Comparison of ENCODE assay signal across 8 mouse cellular contexts in the genomic region with DNA sequence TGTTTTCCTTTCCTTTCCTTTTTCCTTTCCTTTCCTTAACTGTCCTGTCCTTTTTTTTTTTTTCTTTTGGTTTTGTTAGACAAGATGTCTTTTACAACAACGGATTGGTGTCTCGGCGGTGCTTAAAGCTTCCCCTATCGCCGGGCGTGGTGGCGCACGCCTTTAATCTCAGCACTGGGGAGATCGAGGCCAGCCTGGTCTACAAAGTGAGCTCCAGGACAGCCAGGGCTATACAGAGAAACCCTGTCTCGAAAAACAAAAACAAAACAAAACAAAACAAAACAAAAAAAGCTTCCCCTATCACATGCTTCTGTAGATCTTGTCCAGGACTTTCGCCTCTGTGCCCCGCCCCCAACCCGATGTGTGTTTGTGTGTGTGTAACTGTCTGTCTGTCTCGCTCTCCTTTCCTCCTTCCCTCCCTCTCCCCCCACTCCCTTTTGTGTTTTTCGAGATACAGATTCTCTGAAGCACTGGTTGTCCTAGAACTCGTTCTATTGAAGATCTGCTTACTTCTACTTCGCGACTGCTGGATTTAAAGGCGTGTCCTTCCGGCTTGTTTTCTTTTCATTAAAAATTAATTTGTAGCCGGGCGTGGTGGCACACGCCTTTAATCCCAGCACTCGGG. TPM values are rescaled to one million over a fixed set of nuclear protein-coding genes. Genes with fewer than 3 reads are reported as not detected.
DNase-seq lines count a peak whose midpoint lies in the region; ATAC-seq and TF ChIP-seq lines count a peak whose summit lies in the region.

No protein-coding gene starts in this region.

- no peaks in the 10 kb centered on the region for H3K9me3 ChIP-seq in forebrain, embryonic 11.5 days (ENCODE audit: control insufficient read depth, low read length)

- no peak overlapping the region for H3K27ac ChIP-seq in forebrain, embryonic 11.5 days (ENCODE audit: low read depth, low read length)
- peak overlapping the region; percentile 70 for H3K27ac ChIP-seq in liver, adult 2 months (replicated peaks; ENCODE audit: insufficient read depth, low read depth, low read length)

- DNase-seq in embryo, embryonic 11 days, result peak; percentile 41
- no peak for DNase-seq in embryo, embryonic 10 days (ENCODE audit: low spot score)
- DNase-seq in forebrain, embryonic 11.5 days (ENCODE audit: low spot score), result no peak
- DNase-seq in liver, adult 2 months (ENCODE audit: extremely low read depth, low read depth, low spot score), result peak; percentile 46
- peak; percentile 45 for DNase-seq in splenic B cell, adult 2 months (ENCODE audit: low read depth, low spot score)
- no peak for DNase-seq in urinary bladder, postnatal 4 days (ENCODE audit: low spot score in 2 of 2)
- DNase-seq in urinary bladder, postnatal 14 days (ENCODE audit: low spot score), result no peak

- H3K4me1 ChIP-seq in forebrain, embryonic 11.5 days (replicated peaks; ENCODE audit: control insufficient read depth, insufficient read depth, low read length), result no peaks in the 10 kb centered on the region
- H3K4me1 ChIP-seq in liver, adult 2 months (ENCODE audit: control insufficient read depth, insufficient read depth, low read length), result peaks cover 1% of the 10 kb centered on the region; the same call in 1 of the 2 replicates

- WGBS in forebrain, embryonic 11.5 days, result 6% methylated on average over 24 of the region's 24 CpGs
- 1% methylated on average over 24 of the region's 24 CpGs for WGBS in liver, adult 2 months

- no peaks in the 10 kb centered on the region; the same call in 1 of the 2 replicates for H3K36me3 ChIP-seq in forebrain, embryonic 11.5 days (ENCODE audit: control insufficient read depth, insufficient read depth, low read length)
- H3K36me3 ChIP-seq in liver, adult 2 months (ENCODE audit: control insufficient read depth, insufficient read depth, low read length), result no peaks in the 10 kb centered on the region
- H3K36me3 ChIP-seq in splenic B cell, adult 2 months (ENCODE audit: control insufficient read depth, insufficient read depth, low read length, poor library complexity, severe bottlenecking), result no peaks in the 10 kb centered on the region; the same call in 1 of the 2 replicates

- H3K27me3 ChIP-seq in forebrain, embryonic 11.5 days (ENCODE audit: control insufficient read depth, insufficient read depth, low read length), result no peaks in the 10 kb centered on the region
- H3K27me3 ChIP-seq in liver, adult 2 months (ENCODE audit: control insufficient read depth, insufficient read depth, low read length), result no peaks in the 10 kb centered on the region
- no peaks in the 10 kb centered on the region for H3K27me3 ChIP-seq in splenic B cell, adult 2 months (ENCODE audit: control insufficient read depth, insufficient read depth, low read length, poor library complexity, severe bottlenecking)

- no peak for TF ChIP-seq CTCF in liver, adult 2 months (IDR thresholded peaks at IDR 0.05; ENCODE audit: low read depth, low read length)

- H3K4me2 ChIP-seq in forebrain, embryonic 11.5 days (ENCODE audit: low read depth, low read length, severe bottlenecking), result peak overlapping the region; percentile 71

- ATAC-seq in CD4-positive, CD25-positive, alpha-beta regulatory T cell, adult 4 months, result peak; percentile 23
- ATAC-seq in forebrain, embryonic 11.5 days (replicated peaks; ENCODE audit: low FRiP score), result peak; percentile 64

- peak overlapping the region; percentile 45 for H3K4me3 ChIP-seq in forebrain, embryonic 11.5 days (ENCODE audit: low read depth, low read length)
- H3K4me3 ChIP-seq in liver, adult 2 months (ENCODE audit: insufficient read depth, low read depth, low read length), result peak overlapping the region; percentile 71

- H3K9ac ChIP-seq in forebrain, embryonic 11.5 days (ENCODE audit: low read length), result peak overlapping the region; percentile 50
- peak overlapping the region; percentile 65 for H3K9ac ChIP-seq in liver, adult 2 months (ENCODE audit: low read depth, low read length)

- TF ChIP-seq POLR2A in liver, adult 2 months (IDR thresholded peaks at IDR 0.05; ENCODE audit: extremely low read depth, insufficient read depth, low read length), result no peak

- no peaks in the 10 kb centered on the region for H3K79me2 ChIP-seq in liver, adult 2 months (ENCODE audit: control insufficient read depth, insufficient read depth, low read length)

RNA-seq across cellular contexts. Expression of a gene that starts 0.5 kb away (rescaled TPM):
- 10 to 100 TPM; 38.1 to 71.3 TPM for polyA plus RNA-seq in CD4-positive, CD25-positive, alpha-beta regulatory T cell, adult 4 months (2017; shearing (Covaris generic))
- polyA plus RNA-seq in forebrain, embryonic 11.5 days (2014; fragmentation: Nextera tagmentation; extraction: Ambion mirVana), result 111 and 127 TPM in 2 replicates
- total RNA-seq in liver, adult 2 months (2014; rRNA removed), result 14.2 and 17.8 TPM in 2 replicates
- polyA plus RNA-seq in liver, adult 2 months (2012; rRNA removed), result 29.4 and 37.9 TPM in 2 replicates

RNA-seq across cellular contexts. Expression of a gene that starts 9.9 kb away (rescaled TPM):
- polyA plus RNA-seq in CD4-positive, CD25-positive, alpha-beta regulatory T cell, adult 4 months (2017; shearing (Covaris generic)), result not detected
- polyA plus RNA-seq in forebrain, embryonic 11.5 days (2014; fragmentation: Nextera tagmentation; extraction: Ambion mirVana), result 0.36 and 0.81 TPM in 2 replicates
- total RNA-seq in liver, adult 2 months (2014; rRNA removed), result not detected in 2 replicates
- polyA plus RNA-seq in liver, adult 2 months (2012; rRNA removed), result 0.19 TPM in 1 of 2 replicates, not detected in the other

RNA-seq across cellular contexts. Expression of a gene that starts 10.0 kb away (rescaled TPM):
- polyA plus RNA-seq in CD4-positive, CD25-positive, alpha-beta regulatory T cell, adult 4 months (2017; shearing (Covaris generic)), result 100 to 1,000 TPM; 608 to 780 TPM
- 1,407 and 1,469 TPM in 2 replicates for polyA plus RNA-seq in forebrain, embryonic 11.5 days (2014; fragmentation: Nextera tagmentation; extraction: Ambion mirVana)
- 802 and 1,081 TPM in 2 replicates for total RNA-seq in liver, adult 2 months (2014; rRNA removed)
- 2,199 and 2,424 TPM in 2 replicates for polyA plus RNA-seq in liver, adult 2 months (2012; rRNA removed)

RNA-seq across cellular contexts. Expression of a gene that starts 11.9 kb away (rescaled TPM):
- polyA plus RNA-seq in CD4-positive, CD25-positive, alpha-beta regulatory T cell, adult 4 months (2017; shearing (Covaris generic)), result 1 to 10 TPM; 1.2 to 1.4 TPM
- polyA plus RNA-seq in forebrain, embryonic 11.5 days (2014; fragmentation: Nextera tagmentation; extraction: Ambion mirVana), result 1.7 and 1.9 TPM in 2 replicates
- total RNA-seq in liver, adult 2 months (2014; rRNA removed), result 0.37 and 0.40 TPM in 2 replicates
- polyA plus RNA-seq in liver, adult 2 months (2012; rRNA removed), result 2.7 TPM in 2 replicates

RNA-seq across cellular contexts. Expression of a gene that starts 12.0 kb away (rescaled TPM):
- 10 to 100 TPM; 13.5 to 21.7 TPM for polyA plus RNA-seq in CD4-positive, CD25-positive, alpha-beta regulatory T cell, adult 4 months (2017; shearing (Covaris generic))
- 54.9 and 55.4 TPM in 2 replicates for polyA plus RNA-seq in forebrain, embryonic 11.5 days (2014; fragmentation: Nextera tagmentation; extraction: Ambion mirVana)
- total RNA-seq in liver, adult 2 months (2014; rRNA removed), result 32.6 and 38.2 TPM in 2 replicates
- polyA plus RNA-seq in liver, adult 2 months (2012; rRNA removed), result 49.8 and 51.9 TPM in 2 replicates

Comparison
In these comparisons a context has a peak if more than half of its experiments do, and no peak if none do; other contexts are left out.
1. DNase-seq: peak in embryo, embryonic 11 days (single experiment), liver, adult 2 months (single experiment) and splenic B cell, adult 2 months (single experiment); none in embryo, embryonic 10 days (single experiment), forebrain, embryonic 11.5 days (single experiment), urinary bladder, postnatal 4 days (0 of 2) and urinary bladder, postnatal 14 days (single experiment).